Mouse (Mus musculus): Measurements from ENCODE around the gene Gm14399. TPM values are rescaled to one million over a fixed set of nuclear protein-coding genes. Genes with fewer than 3 reads are reported as not detected.
"Not testable (repeated sequence)": the region's sequence is repeated elsewhere in the genome, so short reads cannot be mapped to it uniquely, and the experiment has no call there.

The Gm14399 gene
- 1 to 10 TPM in 1 of 2 experiments, under 1 TPM in 1; 0.85 to 4.5 TPM for polyA plus RNA-seq (2017; shearing (Covaris generic))

- not testable (repeated sequence) for ATAC-seq
Measured at GRCm38 (mm10) chr2:175141993-175142295, at the start of gene Gm14399. TSS of gene Gm14399 (minus strand) at chr2:175142012.

GRCm38 (mm10) chr2:175179008-175179407 is 37.2 kb upstream of the Gm14399 start:
- ATAC-seq: not testable (repeated sequence)

DNA sequence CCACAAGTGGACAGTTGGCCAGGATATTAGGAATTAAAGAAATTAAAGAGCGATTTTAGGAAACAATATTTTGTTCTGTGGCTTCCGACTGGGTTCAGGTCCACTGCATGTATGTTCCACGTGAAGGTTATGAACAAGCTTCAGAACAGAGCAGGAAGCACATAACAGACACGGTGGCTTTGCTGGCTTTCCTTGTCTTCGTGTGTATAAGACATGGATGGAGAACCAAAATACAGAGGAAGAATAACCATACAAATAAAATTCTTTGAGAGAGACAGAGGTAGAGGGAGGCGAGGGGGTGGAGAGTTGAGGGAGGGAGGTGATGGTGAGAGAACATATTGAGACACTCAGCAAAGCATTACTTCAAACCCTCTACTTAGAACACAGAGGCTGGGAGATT is 34.5 kb upstream of the Gm14399 start:
- ATAC-seq: no peak

- ATAC-seq: not testable (repeated sequence)
Measured at GRCm38 (mm10) chr2:175175401-175176180, 33.8 kb upstream of the Gm14399 start, which contains the start of gene Gm14443. TSS of gene Gm14443 (minus strand) at chr2:175175871.

GRCm38 (mm10) chr2:175174058-175174457 is 32.2 kb upstream of the Gm14399 start:
- ATAC-seq: not testable (repeated sequence)

- ATAC-seq: not testable (repeated sequence)
Measured at GRCm38 (mm10) chr2:175172906-175173595, 31.2 kb upstream of the Gm14399 start.

- ATAC-seq: no peak
Measured at GRCm38 (mm10) chr2:175172123-175172522, 30.3 kb upstream of the Gm14399 start.

GRCm38 (mm10) chr2:175166870-175167269 is 25.1 kb upstream of the Gm14399 start:
- not testable (repeated sequence) for ATAC-seq

DNA sequence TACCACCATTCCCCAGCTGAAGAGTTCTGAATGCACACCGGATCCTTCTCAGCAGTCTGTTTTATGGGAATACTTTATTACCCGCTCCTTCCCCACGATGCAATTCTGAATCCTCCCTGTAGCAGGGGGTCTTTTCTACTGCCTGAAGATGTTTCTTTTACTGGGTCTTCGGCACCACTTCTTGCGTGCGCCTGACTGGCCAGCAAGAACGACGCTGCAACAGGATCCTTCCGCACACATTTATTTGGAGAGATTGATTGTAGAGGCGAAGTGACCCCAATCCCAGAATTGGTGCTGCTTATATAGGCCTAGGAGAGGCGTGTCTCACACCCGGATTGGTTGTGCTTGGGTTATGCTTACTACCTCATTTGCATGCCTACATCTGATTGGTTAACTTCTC is 23.3 kb upstream of the Gm14399 start:
- not testable (repeated sequence) for ATAC-seq

DNA sequence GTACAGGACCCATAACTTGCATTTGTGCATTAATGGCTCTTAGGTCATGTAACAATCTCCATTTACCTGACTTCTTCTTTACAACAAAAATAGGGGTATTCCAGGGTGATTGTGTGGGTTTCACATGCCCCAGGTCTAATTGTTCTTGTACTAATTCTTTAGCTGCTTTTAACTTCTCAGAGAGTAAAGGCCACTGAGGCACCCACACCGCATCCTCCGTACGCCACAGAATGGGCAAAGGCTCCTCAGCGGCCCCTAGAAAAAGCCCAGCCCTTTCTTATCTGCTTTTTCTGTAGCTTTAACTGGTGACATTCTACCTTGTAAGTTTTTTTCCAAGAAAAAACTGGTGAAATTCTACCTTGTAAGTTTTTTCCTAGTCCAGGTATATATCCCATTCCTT is 19.6 kb upstream of the Gm14399 start:
- not testable (repeated sequence) for ATAC-seq

DNA sequence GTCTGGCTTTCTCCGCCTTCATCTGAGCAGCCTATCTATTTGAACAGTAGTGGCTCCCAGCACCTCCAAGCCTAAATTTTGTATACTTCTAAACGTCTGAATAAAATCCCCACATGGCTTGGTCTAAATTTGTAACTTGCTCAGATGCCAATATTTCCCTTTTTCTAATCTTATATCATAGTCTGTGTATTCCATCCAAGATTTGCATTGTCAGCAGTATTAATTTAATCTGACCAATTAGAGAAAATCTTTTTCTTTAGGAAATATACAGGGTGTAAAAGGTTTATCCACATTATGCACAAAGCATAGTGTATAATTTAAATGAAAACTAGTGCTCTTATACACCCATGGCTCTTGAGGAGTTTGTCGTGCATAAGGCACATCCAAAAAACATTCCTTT is 16.8 kb upstream of the Gm14399 start:
- ATAC-seq: no peak

DNA sequence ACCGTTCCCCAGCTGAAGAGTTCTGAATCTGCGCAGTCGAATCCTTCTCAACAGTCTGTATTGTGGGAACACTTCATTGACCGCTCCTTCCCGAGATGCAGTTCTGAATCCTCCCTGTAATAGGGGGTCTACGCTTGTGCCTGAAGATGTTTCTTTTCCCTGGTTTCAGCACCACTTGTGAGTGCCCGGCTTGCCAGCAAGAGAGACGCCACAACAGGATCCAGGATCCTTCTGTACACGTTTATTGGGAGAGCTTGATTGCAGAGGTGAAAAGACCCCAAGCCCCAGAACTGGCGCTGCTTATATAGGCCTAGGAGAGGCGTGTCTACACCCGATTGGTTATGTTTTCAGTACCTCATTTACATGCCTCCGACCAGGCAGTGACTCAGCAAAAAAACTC is 14.9 kb upstream of the Gm14399 start:
- ATAC-seq: no peak

DNA sequence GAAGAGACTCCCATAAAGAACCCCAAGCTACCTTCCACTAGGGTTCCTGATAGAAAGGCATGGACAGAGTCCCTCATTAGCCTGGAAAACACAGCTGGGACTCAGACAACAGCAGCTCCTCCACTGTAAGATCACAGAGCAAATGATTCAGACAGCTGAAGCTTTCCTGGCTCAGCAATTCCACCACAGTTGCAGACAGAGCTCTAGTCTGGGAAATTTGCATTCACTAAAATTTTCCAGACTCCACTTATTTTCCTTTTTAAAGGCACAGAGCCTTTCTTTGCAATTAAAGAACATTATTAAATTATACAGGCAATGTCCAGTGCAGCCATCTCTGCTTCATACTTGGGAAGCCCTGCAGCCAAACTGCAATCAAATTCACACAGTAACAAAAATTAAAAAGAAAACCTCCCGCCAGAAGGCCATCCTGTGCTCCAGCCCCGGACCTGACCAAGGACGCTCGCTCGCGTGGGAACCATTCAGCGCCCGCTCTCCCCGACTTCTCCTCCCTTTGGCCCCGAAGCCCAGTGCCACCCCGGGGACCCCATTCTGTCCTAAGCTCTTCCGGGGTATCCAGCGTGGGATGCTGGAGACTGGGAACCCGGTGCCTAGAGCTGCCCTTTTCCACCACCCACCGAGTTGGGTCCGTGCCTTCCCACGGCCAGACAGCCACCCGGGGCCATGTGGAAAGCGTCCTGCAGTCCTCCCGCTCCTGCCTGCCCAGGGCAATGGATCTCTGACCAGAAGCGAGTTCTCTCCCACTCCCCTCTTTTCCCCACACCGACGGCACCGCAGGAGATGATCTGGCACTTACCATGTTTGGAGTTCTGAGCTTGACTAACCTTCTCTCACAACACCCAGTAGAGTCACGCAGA is 457 bp downstream of the Gm14399 start:
- ATAC-seq: not testable (repeated sequence)

DNA sequence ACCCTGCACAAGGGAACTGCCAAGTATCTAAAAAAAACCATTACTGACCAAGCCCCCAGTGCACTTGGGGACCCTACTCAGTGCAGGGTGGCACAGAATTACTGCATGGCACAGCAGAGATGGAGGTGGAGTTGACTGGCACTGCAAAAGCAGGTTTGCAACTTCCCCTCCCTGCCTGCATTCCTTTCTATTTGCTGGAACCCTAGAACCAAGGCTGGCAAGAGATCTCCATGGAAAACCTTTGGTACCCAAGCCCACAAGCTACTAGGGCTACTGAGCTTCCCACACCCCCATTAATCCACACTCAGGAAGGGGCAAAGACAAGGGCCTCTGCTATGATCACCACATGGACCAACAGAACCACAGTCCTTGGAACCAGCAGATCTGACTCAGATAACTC is 1.2 kb downstream of the Gm14399 start:
- not testable (repeated sequence) for ATAC-seq

Other genes with a start within 250 kb of the Gm14399 start
- gene Gm14444, start 131.8 kb downstream of the Gm14399 start, polyA plus RNA-seq (2017; shearing (Covaris generic)): not detected
- not detected for gene Gm14393, start 74.2 kb downstream of the Gm14399 start, polyA plus RNA-seq (2017; shearing (Covaris generic))
- gene Gm14443, start 33.9 kb upstream of the Gm14399 start, polyA plus RNA-seq (2017; shearing (Covaris generic)): under 1 TPM in 1 of 2 experiments, not detected in 1; 0.11 TPM
- 1 to 10 TPM; 4.3 to 4.6 TPM for gene Gm14391, start 64.9 kb upstream of the Gm14399 start, polyA plus RNA-seq (2017; shearing (Covaris generic))
- gene Gm14440, start 133.1 kb upstream of the Gm14399 start, polyA plus RNA-seq (2017; shearing (Covaris generic)): 1 to 10 TPM in 1 of 2 experiments, not detected in 1; 2.8 TPM
- 10 to 100 TPM; 10.5 to 16.6 TPM for gene Gm4631, start 196.2 kb upstream of the Gm14399 start, polyA plus RNA-seq (2017; shearing (Covaris generic))
- gene Zfp968, start 230.4 kb upstream of the Gm14399 start, polyA plus RNA-seq (2017; shearing (Covaris generic)): 1 to 10 TPM; 1.4 to 2.9 TPM